Mouse (Mus musculus): ENCODE data around the gene Gm10985.

- TF ChIP-seq CTCF (IDR thresholded peaks at IDR 0.05; ENCODE audit: control insufficient read depth, insufficient read depth, insufficient read length) (no peak), FOSL1 (IDR thresholded peaks at IDR 0.05; ENCODE audit: insufficient read depth, low read length, poor library complexity, severe bottlenecking) (no peak), MAX (IDR thresholded peaks at IDR 0.05) (no peak), CEBPB (IDR thresholded peaks at IDR 0.05; ENCODE audit: low read depth) (no peak)
Observed at GRCm38 (mm10) chr3:53854831-53855230, 9.9 kb downstream of the Gm10985 start.

All from C2C12 (cell line).